Mouse (Mus musculus): ENCODE measurements around the gene Trappc6a. TPM values are rescaled to one million over a fixed set of nuclear protein-coding genes. Genes with fewer than 3 reads are reported as not detected.
A peak's percentile ranks its signal among the peaks of the same experiment; 100 is the strongest.

Gene Trappc6a
- total RNA-seq, 2 experiments from 2014 or later, result 73.1 to 91.1 TPM

DNA sequence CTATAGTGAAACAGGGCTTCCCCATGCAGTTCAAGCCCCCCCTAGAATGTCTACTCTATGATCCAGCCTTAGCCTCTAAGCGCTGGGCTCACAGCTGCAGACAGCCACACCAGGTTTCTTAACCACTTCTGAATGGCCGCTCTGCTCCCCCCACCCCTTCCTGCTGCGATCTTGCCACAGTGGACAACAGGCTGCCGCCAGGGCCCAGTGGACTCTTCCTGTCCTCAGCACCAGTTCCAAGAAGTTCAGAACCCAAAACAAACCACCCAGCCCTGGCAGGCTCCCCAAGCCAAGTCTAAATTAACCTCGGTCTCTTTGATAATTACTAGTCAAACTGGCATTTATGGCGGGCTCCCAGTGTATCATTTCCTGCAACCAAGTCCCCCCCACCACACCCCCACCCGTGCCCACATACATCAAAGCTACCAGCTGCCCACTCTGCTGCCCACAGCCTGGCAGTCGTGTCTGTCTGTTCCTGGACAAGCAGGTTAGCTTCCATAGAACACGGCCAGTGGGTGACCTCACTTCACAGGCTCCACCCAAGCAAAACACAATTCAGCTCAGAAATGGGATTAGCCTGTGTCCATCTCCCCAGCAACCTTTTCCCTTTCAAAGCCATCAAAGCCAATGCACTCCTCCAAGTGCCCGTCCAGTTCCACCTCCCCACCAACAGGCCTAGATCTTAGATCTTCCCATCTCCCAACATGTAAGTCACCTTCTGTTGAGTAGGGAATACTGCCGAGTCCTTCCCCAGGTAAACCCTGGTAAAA is 52.5 kb downstream of the Trappc6a start:
- peak in 1 of 2 experiments; percentile 33 for DNase-seq

- DNase-seq, result no peak
Measured at GRCm38 (mm10) chr7:19561431-19561764, 53.2 kb downstream of the Trappc6a start.

GRCm38 (mm10) chr7:19561765-19562642 is 53.8 kb downstream of the Trappc6a start:
- peak; percentile 93 to 94 for DNase-seq

DNA sequence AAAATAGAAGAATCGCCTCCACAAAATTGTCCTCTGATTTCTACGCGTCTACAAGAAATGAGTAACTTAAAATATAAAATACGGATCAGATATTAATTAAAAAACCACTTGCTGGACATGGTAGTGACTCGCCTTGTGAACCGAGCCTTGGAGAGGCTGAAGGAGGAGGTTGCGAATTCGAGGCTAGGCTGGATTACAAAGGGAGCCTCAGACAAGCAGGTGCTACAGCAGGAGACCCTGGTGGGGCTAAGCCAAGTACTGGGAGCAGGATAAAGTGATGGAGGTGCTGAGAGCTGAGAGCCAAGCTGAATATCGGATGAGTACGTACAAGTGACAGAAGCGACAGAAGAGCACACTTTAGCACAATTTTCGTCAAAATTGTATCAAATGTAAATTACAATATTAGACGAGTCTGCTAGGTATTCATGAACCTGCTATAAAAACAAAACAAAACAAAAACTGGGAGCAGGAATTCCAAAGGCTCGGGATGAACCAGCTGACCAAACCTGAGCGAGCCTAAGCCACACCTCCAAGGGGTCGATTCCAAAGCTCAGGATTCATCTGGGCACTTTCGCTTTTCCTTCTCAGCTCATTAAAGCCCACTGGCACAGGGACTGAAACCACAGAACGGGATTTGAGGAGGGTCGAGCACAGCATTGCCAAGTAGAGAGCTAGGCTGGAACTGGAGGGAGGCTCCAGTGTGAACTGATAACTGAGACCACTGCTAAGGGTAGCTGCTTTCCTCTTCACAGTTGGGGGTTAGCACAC is 54.6 kb downstream of the Trappc6a start, which contains the start of gene Ppp1r37:
Gene Ppp1r37 (minus strand): TSS at position 434 of the 768 bp plus-strand sequence.
- peak; percentile 34 to 59 for DNase-seq

GRCm38 (mm10) chr7:19563884-19564283 is 55.7 kb downstream of the Trappc6a start:
- DNase-seq, result no peak

DNA sequence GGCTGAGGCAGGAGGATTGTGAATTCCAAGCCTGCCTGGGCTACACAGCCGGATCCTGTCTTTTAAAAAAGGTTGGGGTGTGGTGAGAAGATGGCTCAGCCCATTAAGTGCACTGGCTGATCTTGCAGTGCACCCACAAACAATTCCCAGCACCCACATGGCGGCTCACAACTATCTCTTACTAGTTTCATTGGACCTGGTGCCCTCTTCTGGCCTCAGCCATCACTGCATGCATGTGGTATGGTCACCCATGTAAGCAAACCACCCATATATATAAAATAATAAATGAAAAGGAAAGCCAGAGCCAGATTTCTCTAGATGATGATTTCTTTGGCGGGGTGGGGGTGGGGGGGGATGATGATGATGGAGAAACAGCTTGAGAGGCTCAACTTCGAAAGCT is 56.3 kb downstream of the Trappc6a start:
- no peak for DNase-seq

Other genes with a start within 250 kb of the Trappc6a start
- gene Vasp, start 236.6 kb upstream of the Trappc6a start, total RNA-seq (2021), result 10 to 100 TPM; 45.4 to 55.0 TPM
- gene Ppm1n, start 228.3 kb upstream of the Trappc6a start, total RNA-seq (2021), result not detected
- 1 to 10 TPM; 4.6 to 5.1 TPM for gene Rtn2, start 225.8 kb upstream of the Trappc6a start, total RNA-seq (2021)
- 10 to 100 TPM; 11.2 to 23.6 TPM for gene Fosb, start 198.3 kb upstream of the Trappc6a start, total RNA-seq (2021)
- gene Ercc1, start 163.6 kb upstream of the Trappc6a start, total RNA-seq (2021), result 10 to 100 TPM; 33.0 to 38.8 TPM
- 10 to 100 TPM; 11.3 to 12.8 TPM for gene Cd3eap, start 148.9 kb upstream of the Trappc6a start, total RNA-seq (2021)
- 1 to 10 TPM; 5.8 to 8.9 TPM for gene Ppp1r13l, start 148.6 kb upstream of the Trappc6a start, total RNA-seq (2021)
- gene Ercc2, start 126.4 kb upstream of the Trappc6a start, total RNA-seq (2021), result 10 to 100 TPM; 29.7 to 32.8 TPM
- gene Klc3, start 104.3 kb upstream of the Trappc6a start, total RNA-seq (2021), result 1 to 10 TPM in 1 of 2 experiments, under 1 TPM in 1; 0.89 to 2.2 TPM
- gene Ckm, start 103.6 kb upstream of the Trappc6a start, total RNA-seq (2021), result under 1 TPM in 1 of 2 experiments, not detected in 1; 0.66 TPM
- gene Mark4, start 49.6 kb upstream of the Trappc6a start, total RNA-seq (2021), result 10 to 100 TPM; 46.5 to 50.3 TPM
- 10 to 100 TPM; 41.1 to 49.6 TPM for gene Exoc3l2, start 45.1 kb upstream of the Trappc6a start, total RNA-seq (2021)
- gene Bloc1s3, start within 50 bp of the Trappc6a start, total RNA-seq (2021), result 10 to 100 TPM in 1 of 2 experiments, 1 to 10 TPM in 1; 8.7 to 12.1 TPM
- gene Nkpd1, start 9.4 kb downstream of the Trappc6a start, total RNA-seq (2021), result under 1 TPM in 1 of 2 experiments, not detected in 1; 0.17 TPM
- gene Ppp1r37, start 54.7 kb downstream of the Trappc6a start, total RNA-seq (2021), result 10 to 100 TPM; 65.5 to 70.2 TPM
- gene Zfp296, start 68.9 kb downstream of the Trappc6a start, total RNA-seq (2021), result under 1 TPM; 0.33 to 0.36 TPM
- gene Gemin7, start 69.2 kb downstream of the Trappc6a start, total RNA-seq (2021), result 10 to 100 TPM; 71.8 to 90.6 TPM
- gene Clasrp, start 96.1 kb downstream of the Trappc6a start, total RNA-seq (2021), result 10 to 100 TPM; 28.1 to 39.7 TPM
- gene Relb, start 121.0 kb downstream of the Trappc6a start, total RNA-seq (2021), result 10 to 100 TPM; 33.6 to 34.7 TPM
- 100 to 1,000 TPM; 175 to 178 TPM for gene Clptm1, start 156.6 kb downstream of the Trappc6a start, total RNA-seq (2021)
- gene Apoc2, start 169.5 kb downstream of the Trappc6a start, total RNA-seq (2021), result 1 to 10 TPM in 1 of 2 experiments, not detected in 1; 1.9 TPM
- gene Gm44805, start 173.0 kb downstream of the Trappc6a start, total RNA-seq (2021), result under 1 TPM in 1 of 2 experiments, not detected in 1; 0.40 TPM
- gene Apoc4, start 173.1 kb downstream of the Trappc6a start, total RNA-seq (2021), result 100 to 1,000 TPM in 1 of 2 experiments, 10 to 100 TPM in 1; 42.0 to 110 TPM
- 1,000 to 10,000 TPM in 1 of 2 experiments, 100 to 1,000 TPM in 1; 185 to 1,007 TPM for gene Apoc1, start 184.3 kb downstream of the Trappc6a start, total RNA-seq (2021)
- 1,000 to 10,000 TPM in 1 of 2 experiments, 100 to 1,000 TPM in 1; 927 to 1,142 TPM for gene Apoe, start 190.8 kb downstream of the Trappc6a start, total RNA-seq (2021)
- 100 to 1,000 TPM; 124 to 135 TPM for gene Tomm40, start 207.0 kb downstream of the Trappc6a start, total RNA-seq (2021)
- gene Nectin2, start 242.1 kb downstream of the Trappc6a start, total RNA-seq (2021), result 100 to 1,000 TPM in 1 of 2 experiments, 10 to 100 TPM in 1; 70.0 to 115 TPM